Mouse (Mus musculus): Measurements from ENCODE around the gene Gli1. TPM values are rescaled to one million over a fixed set of nuclear protein-coding genes. Genes with fewer than 3 reads are reported as not detected.
A peak's percentile ranks its signal among the peaks of the same experiment; 100 is the strongest.

Gli1 gene
- total and polyA plus RNA-seq, 2 experiments from 2014 or later: 1.2 to 5.1 TPM

GRCm38 (mm10) chr10:127300361-127300760 is 41.4 kb downstream of the Gli1 start:
- no peak for TF ChIP-seq CTCF (IDR thresholded peaks at IDR 0.05; ENCODE audit: low read depth)
- H3K27me3 ChIP-seq (ENCODE audit: insufficient read depth, low read length): no peaks in the 10 kb centered on the region
- 95% methylated on average over 6 of the region's 6 CpGs for WGBS
- DNase-seq (no peak), ATAC-seq (no peak)
- no peaks in the 10 kb centered on the region for H3K4me1 ChIP-seq (ENCODE audit: insufficient read depth)
- H3K36me3 ChIP-seq (ENCODE audit: insufficient read depth): peaks cover 85% of the 10 kb centered on the region
- H3K27ac ChIP-seq (ENCODE audit: low read depth, low read length): no peak overlapping the region
- no peaks in the 10 kb centered on the region for H3K9me3 ChIP-seq (ENCODE audit: low read length)
- H3K9ac ChIP-seq: no peak overlapping the region
- no peak overlapping the region for H3K4me3 ChIP-seq (ENCODE audit: low read depth, low read length)
- H3K4me2 ChIP-seq (ENCODE audit: low read depth): no peak overlapping the region

DNA sequence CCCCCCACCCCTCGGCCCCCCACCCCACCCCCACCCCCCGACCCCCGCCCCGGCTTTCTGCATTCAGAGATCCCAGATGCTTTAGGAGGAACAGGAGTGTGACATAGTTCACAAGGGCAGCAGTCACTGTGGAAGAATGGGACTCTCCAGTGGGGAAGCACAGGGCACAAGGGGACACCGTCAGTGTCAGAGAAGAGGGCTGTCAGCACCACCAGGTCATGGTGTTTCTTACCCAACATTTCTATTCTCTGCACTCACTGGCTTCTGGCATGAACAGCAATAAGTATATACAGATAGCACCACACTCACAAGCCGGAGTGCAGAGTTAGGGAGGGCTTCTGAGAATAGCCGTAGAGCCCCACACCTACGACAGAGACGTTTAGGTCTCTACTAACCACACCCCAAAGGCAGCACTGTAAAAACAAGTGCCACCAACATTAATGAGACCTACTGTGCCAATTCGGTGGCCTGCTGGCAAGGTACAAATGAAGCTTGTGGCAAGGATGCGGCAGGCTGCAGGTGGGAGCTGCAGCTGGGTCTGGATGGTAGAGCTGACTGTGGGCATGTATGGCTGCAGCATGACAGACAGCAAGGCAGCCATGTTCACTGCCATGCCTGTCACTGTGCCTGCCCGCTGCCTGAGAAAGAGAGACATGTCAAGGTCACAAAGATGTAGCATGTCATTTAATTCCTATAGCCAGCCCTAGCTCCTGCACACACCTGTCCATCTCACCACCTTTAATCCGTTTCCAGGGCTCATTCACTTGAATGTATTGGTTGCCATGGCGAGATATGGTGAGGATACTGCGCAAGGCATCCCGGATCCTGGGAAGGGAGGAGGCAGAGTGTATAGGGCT is 44.5 kb downstream of the Gli1 start:
- H3K9ac ChIP-seq: no peak overlapping the region
- ATAC-seq (no peak), DNase-seq (no peak)
- peaks cover 71% of the 10 kb centered on the region for H3K36me3 ChIP-seq (ENCODE audit: insufficient read depth)
- TF ChIP-seq CTCF (IDR thresholded peaks at IDR 0.05; ENCODE audit: low read depth): no peak
- no peak overlapping the region for H3K4me3 ChIP-seq (ENCODE audit: low read depth, low read length)
- no peak overlapping the region for H3K4me2 ChIP-seq (ENCODE audit: low read depth)
- 91% methylated on average over 16 of the region's 16 CpGs for WGBS
- H3K27ac ChIP-seq (ENCODE audit: low read depth, low read length): 0 out of 2 replicates have a peak overlapping the region, but pooled peaks have one; percentile 21
- no peaks in the 10 kb centered on the region for H3K27me3 ChIP-seq (ENCODE audit: insufficient read depth, low read length)
- no peaks in the 10 kb centered on the region; the same call in 1 of the 2 replicates for H3K4me1 ChIP-seq (ENCODE audit: insufficient read depth)
- H3K9me3 ChIP-seq (ENCODE audit: low read length): no peaks in the 10 kb centered on the region

- H3K4me3 ChIP-seq (ENCODE audit: low read depth, low read length): no peak overlapping the region
- TF ChIP-seq CTCF (IDR thresholded peaks at IDR 0.05; ENCODE audit: low read depth): no peak
- peaks cover 65% of the 10 kb centered on the region for H3K36me3 ChIP-seq (ENCODE audit: insufficient read depth)
- DNase-seq: no peak
- H3K4me1 ChIP-seq (ENCODE audit: insufficient read depth): peaks cover 7% of the 10 kb centered on the region
- H3K27me3 ChIP-seq (ENCODE audit: insufficient read depth, low read length): no peaks in the 10 kb centered on the region
- no peak overlapping the region for H3K9ac ChIP-seq
- no peak overlapping the region for H3K4me2 ChIP-seq (ENCODE audit: low read depth)
- H3K27ac ChIP-seq (ENCODE audit: low read depth, low read length): no peak overlapping the region
- WGBS: 93% methylated on average over 24 of the region's 24 CpGs
- no peaks in the 10 kb centered on the region for H3K9me3 ChIP-seq (ENCODE audit: low read length)
- ATAC-seq: no peak
Observed at GRCm38 (mm10) chr10:127295986-127296794, 45.6 kb downstream of the Gli1 start.

- no peak for ATAC-seq
- 95% methylated on average over 10 of the region's 10 CpGs for WGBS
- peaks cover 56% of the 10 kb centered on the region for H3K36me3 ChIP-seq (ENCODE audit: insufficient read depth)
Observed at GRCm38 (mm10) chr10:127294895-127295510, 46.8 kb downstream of the Gli1 start.

DNA sequence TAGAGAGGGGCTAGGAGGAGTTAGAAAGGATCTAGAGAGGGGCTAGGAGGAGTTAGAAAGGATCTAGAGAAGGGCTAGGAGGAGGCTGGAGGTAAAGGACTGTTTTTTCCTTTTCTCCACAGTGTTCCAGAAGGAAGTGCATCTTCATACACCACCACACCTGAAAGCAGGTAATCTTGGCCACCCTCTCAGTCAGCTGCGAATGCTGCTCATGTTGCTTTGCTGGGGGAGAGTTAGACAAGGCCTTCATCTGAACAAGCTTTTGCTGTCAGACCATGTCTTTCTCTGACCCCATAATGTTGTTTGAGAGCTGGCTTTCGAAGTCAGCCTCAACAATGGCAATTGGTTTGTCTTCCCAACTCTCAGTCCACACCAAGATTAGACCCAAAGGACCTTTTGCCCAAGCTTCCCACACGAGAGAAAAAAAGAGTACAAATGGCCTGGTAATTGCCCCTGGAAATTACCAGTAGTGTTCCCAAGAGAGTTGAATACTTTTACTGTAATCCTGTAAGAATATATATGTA is 48.1 kb downstream of the Gli1 start:
- no peak overlapping the region for H3K4me3 ChIP-seq (ENCODE audit: low read depth, low read length)
- WGBS: 90% methylated on average over 3 of the region's 3 CpGs
- no peak overlapping the region for H3K4me2 ChIP-seq (ENCODE audit: low read depth)
- TF ChIP-seq CTCF (IDR thresholded peaks at IDR 0.05; ENCODE audit: low read depth): no peak
- H3K27me3 ChIP-seq (ENCODE audit: insufficient read depth, low read length): no peaks in the 10 kb centered on the region
- ATAC-seq: no peak
- H3K4me1 ChIP-seq (ENCODE audit: insufficient read depth): peaks cover 7% of the 10 kb centered on the region
- H3K9ac ChIP-seq: no peak overlapping the region
- H3K9me3 ChIP-seq (ENCODE audit: low read length): no peaks in the 10 kb centered on the region
- peaks cover 43% of the 10 kb centered on the region for H3K36me3 ChIP-seq (ENCODE audit: insufficient read depth)
- no peak for DNase-seq
- H3K27ac ChIP-seq (ENCODE audit: low read depth, low read length): no peak overlapping the region

More at GRCm38 (mm10) chr10:127294895-127295510, 46.8 kb downstream of the Gli1 start:
- Histone ChIP-seq H3K9ac (no peak overlapping the region), H3K4me3 (ENCODE audit: low read depth, low read length) (no peak overlapping the region), H3K9me3 (ENCODE audit: low read length) (no peaks in the 10 kb centered on the region), H3K27ac (ENCODE audit: low read depth, low read length) (no peak overlapping the region), H3K4me2 (ENCODE audit: low read depth) (no peak overlapping the region), H3K27me3 (ENCODE audit: insufficient read depth, low read length) (no peaks in the 10 kb centered on the region), H3K4me1 (ENCODE audit: insufficient read depth) (peaks cover 7% of the 10 kb centered on the region)
- DNase-seq: no peak
- no peak for TF ChIP-seq CTCF (IDR thresholded peaks at IDR 0.05; ENCODE audit: low read depth)

DNA sequence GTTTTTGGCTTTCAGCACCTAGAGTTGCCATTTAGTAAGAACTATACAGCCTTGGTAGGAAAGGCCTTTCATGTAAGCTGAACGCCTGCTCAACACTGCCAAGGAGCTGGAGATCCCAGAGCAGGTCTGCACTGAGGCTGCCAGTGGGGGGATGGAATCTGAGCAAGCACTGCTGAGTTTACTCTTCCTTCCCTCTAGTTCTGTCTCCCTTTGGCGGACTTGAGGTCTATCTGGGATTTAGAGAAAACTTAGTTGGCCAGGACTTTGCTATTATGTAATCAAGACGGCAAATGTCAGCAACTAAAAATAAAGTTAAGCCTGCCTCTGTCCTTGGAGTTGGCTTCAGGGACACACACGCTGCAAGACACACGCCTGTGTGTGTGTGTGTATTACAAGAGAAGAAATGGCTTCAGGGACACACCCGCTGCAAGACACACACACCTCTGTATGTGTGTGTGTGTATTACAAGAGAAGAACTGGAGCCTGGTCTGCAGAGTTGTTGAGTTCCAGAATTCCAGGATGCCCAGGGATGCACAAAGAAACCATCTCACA is 48.7 kb downstream of the Gli1 start:
- no peak overlapping the region for H3K4me2 ChIP-seq (ENCODE audit: low read depth)
- DNase-seq (no peak), ATAC-seq (no peak)
- H3K4me1 ChIP-seq (ENCODE audit: insufficient read depth): peaks cover 7% of the 10 kb centered on the region
- 89% methylated on average over 6 of the region's 6 CpGs for WGBS
- H3K9me3 ChIP-seq (ENCODE audit: low read length): no peaks in the 10 kb centered on the region
- no peaks in the 10 kb centered on the region for H3K27me3 ChIP-seq (ENCODE audit: insufficient read depth, low read length)
- H3K4me3 ChIP-seq (ENCODE audit: low read depth, low read length): no peak overlapping the region
- H3K36me3 ChIP-seq (ENCODE audit: insufficient read depth): peaks cover 42% of the 10 kb centered on the region
- H3K27ac ChIP-seq (ENCODE audit: low read depth, low read length): no peak overlapping the region
- H3K9ac ChIP-seq: no peak overlapping the region
- TF ChIP-seq CTCF (IDR thresholded peaks at IDR 0.05; ENCODE audit: low read depth): no peak

All from forebrain, postnatal 0 days (tissue).